Mouse (Mus musculus): ENCODE data around the gene Tmem260.

DNA sequence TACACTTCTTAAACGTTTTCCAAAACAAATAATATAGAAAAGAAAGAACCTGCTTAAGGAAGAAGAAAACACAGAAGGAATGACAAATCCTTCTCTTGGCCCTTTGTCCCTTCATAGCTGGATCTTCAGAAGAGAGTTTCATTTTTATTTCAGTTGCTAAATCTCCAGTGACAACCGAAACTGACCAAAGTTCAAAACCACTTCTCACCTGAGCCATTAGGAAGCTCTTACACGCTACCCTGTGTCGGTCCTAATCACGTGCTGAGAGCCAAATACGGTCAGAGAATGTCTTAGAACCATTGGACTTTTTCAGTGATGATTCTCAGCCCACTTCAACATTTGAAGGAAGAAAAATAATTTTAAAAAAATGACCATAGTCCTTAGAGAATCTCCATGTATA lies 36.8 kb downstream of the Tmem260 start:
- TF ChIP-seq CTCF (IDR thresholded peaks at IDR 0.05; ENCODE audit: low read depth) (no peak), EP300 (IDR thresholded peaks at IDR 0.05; ENCODE audit: low read depth) (no peak)

Measured in heart, postnatal 0 days (tissue).